Mouse (Mus musculus): ENCODE data around the gene Gm3468. TPM values are rescaled to one million over a fixed set of nuclear protein-coding genes. Genes with fewer than 3 reads are reported as not detected.
"Not testable (repeated sequence)": the region's sequence is repeated elsewhere in the genome, so short reads cannot be mapped to it uniquely, and the experiment has no call there.

The Gm3468 gene
- not detected in 2 replicates for polyA plus RNA-seq (2012)

DNA sequence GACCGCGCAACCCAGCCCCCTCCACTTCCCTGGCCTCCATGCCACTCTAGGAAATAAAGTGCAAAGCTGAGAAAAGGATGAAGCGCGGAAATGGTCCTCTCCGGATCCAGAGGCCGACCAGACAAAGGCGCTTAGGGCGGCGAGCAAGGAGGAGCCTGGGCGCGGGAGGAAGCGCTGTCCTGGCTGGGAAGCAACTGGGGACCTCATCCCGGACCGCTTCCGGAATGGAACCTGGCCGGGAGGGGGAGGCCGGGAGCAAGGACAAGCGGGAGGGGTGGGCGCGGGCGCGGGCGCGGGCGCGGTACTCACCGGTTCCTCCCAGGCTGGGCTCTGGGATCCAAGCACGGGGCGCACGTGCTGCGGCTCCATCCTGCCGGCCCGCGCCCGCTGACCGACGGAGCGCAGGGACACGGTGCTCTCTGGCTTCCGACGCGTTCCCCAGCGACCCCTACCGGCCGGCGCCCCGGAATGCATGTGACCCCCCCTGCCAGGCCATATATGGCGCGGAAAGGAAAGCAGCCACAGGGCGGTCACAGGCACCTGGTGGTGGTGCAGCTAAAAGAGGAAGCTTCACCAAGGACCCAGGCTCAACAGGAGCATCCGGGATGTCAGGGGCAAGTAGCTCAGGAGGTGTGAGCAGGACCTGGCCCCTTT lies at the start of gene Gm3468:
TSS of gene Gm3468 (minus strand) at position 394 of the 654 bp plus-strand sequence.
- not testable (repeated sequence) for TF ChIP-seq GATA1 (IDR thresholded peaks at IDR 0.05; ENCODE audit: low read length)

DNA sequence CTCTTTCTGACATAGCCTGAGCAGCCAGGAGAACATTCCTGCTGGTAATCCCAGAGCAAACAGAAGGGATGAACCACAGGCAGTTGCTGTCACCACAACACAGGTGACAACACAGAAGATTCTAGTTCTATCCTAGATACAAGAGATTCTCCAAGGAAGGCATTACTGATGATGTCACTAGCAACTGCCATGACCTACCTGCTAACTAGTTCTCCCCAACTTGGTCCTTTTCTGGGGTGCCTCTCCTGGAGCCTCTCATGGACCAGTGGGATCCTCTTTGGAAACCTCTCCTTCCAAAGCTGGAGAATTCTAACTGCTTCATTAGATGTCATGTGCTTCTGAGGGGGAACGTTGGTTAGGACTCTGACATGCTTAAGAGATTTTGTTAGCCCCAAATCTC lies 17.2 kb upstream of the Gm3468 start, which contains the start of gene Gm3476:
TSS of gene Gm3476 (minus strand) at position 101 of the 400 bp plus-strand sequence.
- TF ChIP-seq GATA1 (IDR thresholded peaks at IDR 0.05; ENCODE audit: low read length): not testable (repeated sequence)

DNA sequence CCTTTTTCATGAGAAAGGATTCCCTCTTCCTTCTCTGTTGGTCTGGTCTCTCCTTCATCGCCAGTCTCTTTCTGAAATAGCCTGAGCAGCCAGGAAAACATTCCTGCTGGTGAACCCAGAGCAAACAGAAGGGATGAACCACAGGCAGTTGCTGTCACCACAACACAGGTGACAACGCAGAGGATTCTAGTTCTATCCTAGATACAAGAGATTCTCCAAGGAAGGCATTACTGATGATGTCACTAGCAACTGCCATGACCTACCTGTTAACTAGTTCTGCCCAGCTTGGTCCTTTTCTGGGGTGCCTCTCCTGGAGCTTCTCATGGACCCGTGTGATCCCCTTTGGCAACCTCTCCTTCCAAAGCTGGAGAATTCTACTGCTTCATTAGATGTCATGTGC lies 14.6 kb downstream of the Gm3468 start, which contains the start of gene Gm8206:
TSS of gene Gm8206 (minus strand) at position 101 of the 400 bp plus-strand sequence.
- TF ChIP-seq GATA1 (IDR thresholded peaks at IDR 0.05; ENCODE audit: low read length): not testable (repeated sequence)

DNA sequence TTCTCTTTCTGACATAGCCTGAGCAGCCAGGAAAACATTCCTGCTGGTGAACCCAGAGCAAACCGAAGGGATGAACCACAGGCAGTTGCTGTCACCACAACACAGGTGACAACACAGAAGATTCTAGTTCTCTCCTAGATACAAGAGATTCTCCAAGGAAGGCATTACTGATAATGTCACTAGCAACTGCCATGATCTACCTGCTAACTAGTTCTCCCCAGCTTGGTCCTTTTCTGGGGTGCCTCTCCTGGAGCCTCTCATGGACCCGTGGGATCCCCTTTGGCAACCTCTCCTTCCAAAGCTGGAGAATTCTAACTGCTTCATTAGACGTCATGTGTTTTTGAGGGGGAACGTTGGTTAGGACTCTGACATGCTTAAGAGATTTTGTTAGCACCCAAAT lies 50.3 kb downstream of the Gm3468 start, which contains the start of gene Gm6337:
TSS of gene Gm6337 (minus strand) at position 101 of the 400 bp plus-strand sequence.
- not testable (repeated sequence) for TF ChIP-seq GATA1 (IDR thresholded peaks at IDR 0.05; ENCODE audit: low read length)

Other genes starting within 250 kb of the Gm3468 start
- gene Gm8237, start 228.3 kb downstream of the Gm3468 start, polyA plus RNA-seq (2012): not detected in 2 replicates
- not detected in 2 replicates for gene Gm3248, start 146.9 kb downstream of the Gm3468 start, polyA plus RNA-seq (2012)
- gene Gm3453, start 129.5 kb downstream of the Gm3468 start, polyA plus RNA-seq (2012): not detected in 2 replicates
- not detected in 2 replicates for gene Gm6337, start 50.4 kb downstream of the Gm3468 start, polyA plus RNA-seq (2012)
- gene Gm8206, start 14.7 kb downstream of the Gm3468 start, polyA plus RNA-seq (2012): not detected in 2 replicates
- not detected in 2 replicates for gene Gm3476, start 17.1 kb upstream of the Gm3468 start, polyA plus RNA-seq (2012)
- not detected in 2 replicates for gene Gm21560, start 110.6 kb upstream of the Gm3468 start, polyA plus RNA-seq (2012)
- not detected in 2 replicates for gene Gm3411, start 178.6 kb upstream of the Gm3468 start, polyA plus RNA-seq (2012)
- gene Gm21103, start 196.2 kb upstream of the Gm3468 start, polyA plus RNA-seq (2012): not detected in 2 replicates
- not detected in 2 replicates for gene Gm3618, start 235.0 kb upstream of the Gm3468 start, polyA plus RNA-seq (2012)

All from G1E-ER4 (cell line).